Mouse (Mus musculus): ENCODE data around the gene Fmnl1.
A peak's percentile ranks its signal among the peaks of the same experiment; 100 is the strongest.

- TF ChIP-seq TCF12 (IDR thresholded peaks at IDR 0.05; ENCODE audit: insufficient read depth, poor library complexity, severe bottlenecking) = no peak
- no peak for TF ChIP-seq USF1 (IDR thresholded peaks at IDR 0.05; ENCODE audit: low read depth)
- TF ChIP-seq MAX (IDR thresholded peaks at IDR 0.05; ENCODE audit: low read depth) = no peak
- peak; percentile 29 for TF ChIP-seq POLR2A (IDR thresholded peaks at IDR 0.05; ENCODE audit: insufficient read length, low read depth)
These were observed 47.0 kb downstream of the Fmnl1 start, which contains the start of gene Spata32 for GRCm38 (mm10) chr11:103217790-103218516.

All from myocyte (in vitro differentiated cells).